Mouse (Mus musculus): ENCODE measurements around the gene Gm4869.

The Gm4869 gene

GRCm38 (mm10) chr5:140521196-140521595, 75.8 kb downstream of the Gm4869 start:
- no peak for DNase-seq (ENCODE audit: low spot score in 2 of 2)

GRCm38 (mm10) chr5:140526754-140527153, 81.3 kb downstream of the Gm4869 start:
- DNase-seq (ENCODE audit: low spot score in 2 of 2), result no peak

- DNase-seq (ENCODE audit: low spot score in 2 of 2), result no peak
These were observed 92.8 kb downstream of the Gm4869 start for GRCm38 (mm10) chr5:140538111-140538683.

DNA sequence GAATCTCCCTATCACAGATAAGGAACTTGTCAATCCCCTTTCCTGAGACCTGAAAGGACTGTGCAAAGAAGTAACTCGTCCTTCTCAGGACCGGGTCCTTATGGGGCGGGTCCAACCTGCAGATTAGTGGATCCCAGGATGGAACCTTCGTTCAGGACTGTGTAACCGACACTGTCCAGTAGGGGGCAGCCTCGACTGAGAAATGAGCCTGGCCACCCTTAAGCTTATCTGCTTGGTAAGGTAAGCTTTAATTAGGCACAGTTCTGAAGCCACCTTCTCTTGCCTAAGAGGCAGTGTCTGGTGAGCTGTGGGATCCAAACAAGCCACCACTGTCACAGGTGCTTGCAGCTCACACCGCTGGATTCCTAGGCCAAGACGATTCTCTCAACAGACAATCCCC, 94.7 kb downstream of the Gm4869 start:
- peak in 1 of 2 experiments; percentile 76 for DNase-seq (ENCODE audit: low spot score in 2 of 2)

GRCm38 (mm10) chr5:140542811-140543575, 97.5 kb downstream of the Gm4869 start:
- peak; percentile 70 to 78 for DNase-seq (ENCODE audit: low spot score in 2 of 2)

Data from frontal cortex, postnatal 10 days (tissue).